Mouse (Mus musculus): ENCODE measurements around the gene Nt5c. TPM values are rescaled to one million over a fixed set of nuclear protein-coding genes. Genes with fewer than 3 reads are reported as not detected.
A peak's percentile ranks its signal among the peaks of the same experiment; 100 is the strongest.
"Not testable (repeated sequence)": the region's sequence is repeated elsewhere in the genome, so short reads cannot be mapped to it uniquely, and the experiment has no call there.

Nt5c gene
- polyA plus RNA-seq, 1 experiment, result 109 TPM

GRCm38 (mm10) chr11:115534759-115535371 is 43.2 kb upstream of the Nt5c start:
- peaks cover 51% of the 10 kb centered on the region for H3K79me3 ChIP-seq (ENCODE audit: low read depth)
- peak overlapping the region; percentile 88 for H3ac ChIP-seq (ENCODE audit: control insufficient read depth, insufficient read length, low read depth)
- peaks cover 45% of the 10 kb centered on the region for H3K36me3 ChIP-seq (ENCODE audit: control insufficient read depth, insufficient read depth)
- H3K79me2 ChIP-seq (ENCODE audit: control insufficient read depth, insufficient read depth), result peaks cover 62% of the 10 kb centered on the region
- H3K27me3 ChIP-seq (ENCODE audit: control insufficient read depth, insufficient read depth, insufficient read length), result no peaks in the 10 kb centered on the region
- TF ChIP-seq CEBPB (IDR thresholded peaks at IDR 0.05; ENCODE audit: low read depth) (no peak), CTCF (IDR thresholded peaks at IDR 0.05; ENCODE audit: control insufficient read depth, insufficient read depth, insufficient read length) (no peak), USF1 (IDR thresholded peaks at IDR 0.05; ENCODE audit: low read depth) (no peak)
- H3K4me3 ChIP-seq (ENCODE audit: insufficient read depth, poor library complexity, severe bottlenecking), result peak overlapping the region; percentile 94

GRCm38 (mm10) chr11:115526446-115526845 is 34.8 kb upstream of the Nt5c start:
- not testable (repeated sequence) for H3K27me3 ChIP-seq (ENCODE audit: control insufficient read depth, insufficient read depth, insufficient read length); H3ac ChIP-seq (ENCODE audit: control insufficient read depth, insufficient read length, low read depth); H3K4me3 ChIP-seq (ENCODE audit: insufficient read depth, poor library complexity, severe bottlenecking)
- H3K79me2 ChIP-seq (ENCODE audit: control insufficient read depth, insufficient read depth), result peaks cover 78% of the 10 kb centered on the region
- peaks cover 86% of the 10 kb centered on the region for H3K36me3 ChIP-seq (ENCODE audit: control insufficient read depth, insufficient read depth)
- peaks cover 48% of the 10 kb centered on the region for H3K79me3 ChIP-seq (ENCODE audit: low read depth)

- H3K79me3 ChIP-seq (ENCODE audit: low read depth), result peaks cover 21% of the 10 kb centered on the region
- H3K4me3 ChIP-seq (ENCODE audit: insufficient read depth, poor library complexity, severe bottlenecking), result no peak overlapping the region
- peaks cover 41% of the 10 kb centered on the region for H3K79me2 ChIP-seq (ENCODE audit: control insufficient read depth, insufficient read depth)
- TF ChIP-seq CTCF (IDR thresholded peaks at IDR 0.05; ENCODE audit: control insufficient read depth, insufficient read depth, insufficient read length) (no peak), MAX (IDR thresholded peaks at IDR 0.05) (no peak), MYOD1 (IDR thresholded peaks at IDR 0.05; ENCODE audit: control insufficient read depth, insufficient read length, low read depth) (no peak), MYOG (IDR thresholded peaks at IDR 0.05; ENCODE audit: control insufficient read depth, extremely low read depth, insufficient read length) (no peak), FOSL1 (IDR thresholded peaks at IDR 0.05; ENCODE audit: insufficient read depth, low read length, poor library complexity, severe bottlenecking) (no peak), CEBPB (IDR thresholded peaks at IDR 0.05; ENCODE audit: low read depth) (no peak), USF1 (IDR thresholded peaks at IDR 0.05; ENCODE audit: low read depth) (no peak)
- H3K36me3 ChIP-seq (ENCODE audit: control insufficient read depth, insufficient read depth), result peaks cover 50% of the 10 kb centered on the region
- no peak overlapping the region for H3ac ChIP-seq (ENCODE audit: control insufficient read depth, insufficient read length, low read depth)
- no peaks in the 10 kb centered on the region for H3K27me3 ChIP-seq (ENCODE audit: control insufficient read depth, insufficient read depth, insufficient read length)
Observed at GRCm38 (mm10) chr11:115522703-115523102, 31.0 kb upstream of the Nt5c start.

- Histone ChIP-seq H3K4me3 (ENCODE audit: insufficient read depth, poor library complexity, severe bottlenecking) (no peak overlapping the region), H3K79me3 (ENCODE audit: low read depth) (peaks cover 17% of the 10 kb centered on the region), H3K27me3 (ENCODE audit: control insufficient read depth, insufficient read depth, insufficient read length) (no peaks in the 10 kb centered on the region), H3K36me3 (ENCODE audit: control insufficient read depth, insufficient read depth) (peaks cover 45% of the 10 kb centered on the region), H3ac (ENCODE audit: control insufficient read depth, insufficient read length, low read depth) (no peak overlapping the region), H3K79me2 (ENCODE audit: control insufficient read depth, insufficient read depth) (peaks cover 36% of the 10 kb centered on the region)
- TF ChIP-seq MYOG (IDR thresholded peaks at IDR 0.05; ENCODE audit: control insufficient read depth, extremely low read depth, insufficient read length) (no peak), FOSL1 (IDR thresholded peaks at IDR 0.05; ENCODE audit: insufficient read depth, low read length, poor library complexity, severe bottlenecking) (no peak), MAX (IDR thresholded peaks at IDR 0.05) (no peak), CEBPB (IDR thresholded peaks at IDR 0.05; ENCODE audit: low read depth) (no peak), USF1 (IDR thresholded peaks at IDR 0.05; ENCODE audit: low read depth) (no peak), MYOD1 (IDR thresholded peaks at IDR 0.05; ENCODE audit: control insufficient read depth, insufficient read length, low read depth) (no peak), CTCF (IDR thresholded peaks at IDR 0.05; ENCODE audit: control insufficient read depth, insufficient read depth, insufficient read length) (no peak)
Observed at GRCm38 (mm10) chr11:115522238-115522637, 30.6 kb upstream of the Nt5c start.

DNA sequence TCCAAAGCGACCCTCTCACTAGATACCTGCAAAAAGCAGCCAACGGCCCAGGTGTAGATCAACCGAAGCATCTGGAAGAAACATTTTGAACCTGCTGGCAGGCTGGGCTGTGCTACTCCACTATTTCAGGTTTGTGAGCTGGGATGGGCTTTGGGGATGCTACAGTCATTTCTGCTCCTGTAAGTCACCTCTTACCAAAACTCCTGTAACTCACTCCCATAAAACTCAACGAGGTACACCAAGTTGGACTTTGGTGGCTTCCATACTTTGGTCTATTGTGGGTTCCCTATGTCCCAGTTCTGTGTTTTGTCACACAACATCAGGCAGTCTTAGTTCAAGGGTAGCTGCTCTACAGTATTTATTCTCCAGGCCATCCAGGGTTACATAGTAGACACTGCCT is 29.4 kb upstream of the Nt5c start:
- Histone ChIP-seq H3K27me3 (ENCODE audit: control insufficient read depth, insufficient read depth, insufficient read length) (no peaks in the 10 kb centered on the region), H3K4me3 (ENCODE audit: insufficient read depth, poor library complexity, severe bottlenecking) (no peak overlapping the region), H3K36me3 (ENCODE audit: control insufficient read depth, insufficient read depth) (peaks cover 34% of the 10 kb centered on the region), H3ac (ENCODE audit: control insufficient read depth, insufficient read length, low read depth) (no peak overlapping the region), H3K79me3 (ENCODE audit: low read depth) (peaks cover 7% of the 10 kb centered on the region), H3K79me2 (ENCODE audit: control insufficient read depth, insufficient read depth) (peaks cover 24% of the 10 kb centered on the region)
- TF ChIP-seq MAX (IDR thresholded peaks at IDR 0.05), result no peak
- TF ChIP-seq CEBPB (IDR thresholded peaks at IDR 0.05; ENCODE audit: low read depth), result no peak
- TF ChIP-seq MYOD1 (IDR thresholded peaks at IDR 0.05; ENCODE audit: control insufficient read depth, insufficient read length, low read depth), result no peak

GRCm38 (mm10) chr11:115520218-115520617 is 28.6 kb upstream of the Nt5c start:
- Histone ChIP-seq H3K36me3 (ENCODE audit: control insufficient read depth, insufficient read depth) (peaks cover 25% of the 10 kb centered on the region), H3K4me3 (ENCODE audit: insufficient read depth, poor library complexity, severe bottlenecking) (no peak overlapping the region), H3K27me3 (ENCODE audit: control insufficient read depth, insufficient read depth, insufficient read length) (no peaks in the 10 kb centered on the region), H3ac (ENCODE audit: control insufficient read depth, insufficient read length, low read depth) (no peak overlapping the region), H3K79me2 (ENCODE audit: control insufficient read depth, insufficient read depth) (peaks cover 16% of the 10 kb centered on the region), H3K79me3 (ENCODE audit: low read depth) (no peaks in the 10 kb centered on the region)
- TF ChIP-seq MYOG (IDR thresholded peaks at IDR 0.05; ENCODE audit: control insufficient read depth, extremely low read depth, insufficient read length), result no peak
- TF ChIP-seq FOSL1 (IDR thresholded peaks at IDR 0.05; ENCODE audit: insufficient read depth, low read length, poor library complexity, severe bottlenecking), result no peak
- TF ChIP-seq USF1 (IDR thresholded peaks at IDR 0.05; ENCODE audit: low read depth), result no peak
- no peak for TF ChIP-seq MAX (IDR thresholded peaks at IDR 0.05)
- no peak for TF ChIP-seq CEBPB (IDR thresholded peaks at IDR 0.05; ENCODE audit: low read depth)
- TF ChIP-seq MYOD1 (IDR thresholded peaks at IDR 0.05; ENCODE audit: control insufficient read depth, insufficient read length, low read depth), result no peak
- no peak for TF ChIP-seq CTCF (IDR thresholded peaks at IDR 0.05; ENCODE audit: control insufficient read depth, insufficient read depth, insufficient read length)
